Mouse (Mus musculus) liver, embryonic 14.5 days (tissue): ENCODE results near the gene Slc3a2. TPM values are rescaled to one million over a fixed set of nuclear protein-coding genes. Genes with fewer than 3 reads are reported as not detected.

Experiments
- ATAC-seq: fragments of 200-750 bp; cut with Nextera tagmentation; 2 replicates; pipeline ENCODE4 v1.8.0; 2017; ENCODE audit warnings: moderate number of reproducible peaks, mild to moderate bottlenecking, moderate library complexity; ENCODE audit not compliant: insufficient read depth
- DNase-seq, 3 experiments: peaks; one replicate each; pipeline ENCODE4 v3.0.0-alpha.2; 2012 to 2013; ENCODE audit warnings: low read depth in 3 of 3, low spot score in 3 of 3
- H3K27ac ChIP-seq: fragments of 300-500 bp; sonication (generic); 2 replicates; pipeline ENCODE4 v1.5.1; 2014; ENCODE audit warnings: moderate library complexity, mild to moderate bottlenecking, control low read depth, inconsistent platforms
- H3K27me3 ChIP-seq: fragments of 300-500 bp; sonication (generic); 2 replicates; pipeline ENCODE4 v1.6.1; 2014; ENCODE audit warnings: mild to moderate bottlenecking, low read length, moderate library complexity; ENCODE audit not compliant: control insufficient read depth, insufficient read depth
- H3K36me3 ChIP-seq: fragments of 300-500 bp; sonication (generic); replicated peaks from 2 replicates; pipeline ENCODE4 v1.6.1; 2014; ENCODE audit warnings: low read depth; ENCODE audit not compliant: control insufficient read depth, insufficient read depth
- H3K4me1 ChIP-seq, 2 experiments: fragments of 200-500 bp in 1 of 2; fragments of 300-500 bp in 1 of 2; sonication (generic) in 1 of 2; replicated peaks; 2 replicates each; pipeline ENCODE4 v1.6.1; 2012 to 2014; ENCODE audit warnings: antibody characterized with exemption in 1 of 2, inconsistent platforms in 1 of 2, low read length in 1 of 2; ENCODE audit not compliant: control insufficient read depth in 2 of 2, insufficient read depth in 2 of 2
- H3K4me2 ChIP-seq: fragments of 300-500 bp; sonication (generic); 2 replicates; pipeline ENCODE4 v1.6.1; 2014; ENCODE audit warnings: low read depth, mild to moderate bottlenecking, control low read depth, moderate library complexity
- H3K4me3 ChIP-seq, 2 experiments: fragments of 200-500 bp in 1 of 2; fragments of 300-500 bp in 1 of 2; sonication (generic) in 1 of 2; 2 replicates each; pipeline ENCODE4 v1.5.1; 2012 to 2014; ENCODE audit warnings: low read depth in 2 of 2, low read length in 2 of 2, mild to moderate bottlenecking in 2 of 2, control low read depth in 1 of 2, inconsistent platforms in 1 of 2, moderate library complexity in 1 of 2; ENCODE audit not compliant: insufficient read depth in 1 of 2
- H3K9ac ChIP-seq: fragments of 300-500 bp; sonication (generic); replicated peaks from 2 replicates; pipeline ENCODE4 v1.6.1; 2014; ENCODE audit warnings: mild to moderate bottlenecking, control low read depth, moderate library complexity
- H3K9me3 ChIP-seq: fragments of 300-500 bp; sonication (generic); 2 replicates; pipeline ENCODE4 v1.6.1; 2016; ENCODE audit warnings: low read length, mixed read lengths; ENCODE audit not compliant: control insufficient read depth
- CTCF ChIP-seq: IDR thresholded peaks from 2 replicates; pipeline ENCODE4 v1.5.1; 2016; ENCODE audit warnings: antibody characterized with exemption, low read depth, control low read depth
- EP300 ChIP-seq: IDR thresholded peaks from 2 replicates; pipeline ENCODE4 v1.6.1; 2016; ENCODE audit warnings: antibody characterized with exemption, low read depth
- WGBS: fragments of 180-500 bp; shearing (Covaris S2); extraction: QIAGEN DNeasy Blood & Tissue Kit; methylation state at CpG from one replicate; pipeline ENCODE4 v1.1.7; 2014; ENCODE audit not compliant: insufficient replicate concordance; 5-methylcytosine and 5-hydroxymethylcytosine counted together
- polyA plus RNA-seq, 2 experiments: library from polyadenylated mRNA; depleted of rRNA in 1 of 2; stranded (reverse) in 1 of 2; unstranded in 1 of 2; fragments of >200 nt; fragmentation: Nextera tagmentation in 1 of 2; extraction: Ambion mirVana in 1 of 2; gene quantifications; 2 replicates each; pipeline versions ENCODE4 v1.2.1 to v1.2.3; 2012 to 2014

Gene Slc3a2
- polyA plus RNA-seq, 2 experiments = 82.2 to 89.1 TPM

- no peak for DNase-seq
- Histone ChIP-seq H3K4me1 (peaks cover 3 to 14% of the 10 kb centered on the region in 2 experiments; a peak in 3 of 4 replicates), H3K27me3 (no peaks in the 10 kb centered on the region), H3K27ac (peak overlapping the region; percentile 25), H3K4me3 (no peak overlapping the region), H3K4me2 (no peak overlapping the region), H3K9me3 (no peaks in the 10 kb centered on the region), H3K36me3 (peaks cover 34% of the 10 kb centered on the region), H3K9ac (no peak overlapping the region)
- WGBS = 10% methylated on average over 5 of the region's 5 CpGs
- ATAC-seq = no peak
- TF ChIP-seq CTCF (no peak), EP300 (no peak)
Observed at GRCm38 (mm10) chr19:8727495-8728114, 4.4 kb upstream of the Slc3a2 start.

GRCm38 (mm10) chr19:8726609-8727390 is 3.6 kb upstream of the Slc3a2 start:
- Histone ChIP-seq H3K9ac (no peak overlapping the region; the same call in 1 of the 2 replicates), H3K9me3 (no peaks in the 10 kb centered on the region), H3K4me1 (peaks cover 7 to 19% of the 10 kb centered on the region in 2 experiments), H3K27me3 (no peaks in the 10 kb centered on the region), H3K4me3 (no peak overlapping the region), H3K36me3 (peaks cover 34% of the 10 kb centered on the region), H3K27ac (0 out of 2 replicates have a peak overlapping the region, but pooled peaks have one; percentile 12), H3K4me2 (peak overlapping the region; percentile 87; the same call in 1 of the 2 replicates)
- no peak; the same call in 1 of the 2 replicates for TF ChIP-seq EP300
- no peak for TF ChIP-seq CTCF
- DNase-seq (no peak), ATAC-seq (no peak)
- WGBS = 11% methylated on average over 3 of the region's 3 CpGs

GRCm38 (mm10) chr19:8725081-8725613 is 2.0 kb upstream of the Slc3a2 start:
- TF ChIP-seq EP300 = no peak
- no peak for TF ChIP-seq CTCF
- Histone ChIP-seq H3K9ac (peak overlapping the region; percentile 100), H3K27me3 (no peaks in the 10 kb centered on the region), H3K4me2 (peak overlapping the region; percentile 87), H3K36me3 (peaks cover 34% of the 10 kb centered on the region), H3K4me3 (peak overlapping the region; percentile 97 to 98), H3K27ac (peak overlapping the region; percentile 96), H3K9me3 (no peaks in the 10 kb centered on the region), H3K4me1 (peaks cover 16 to 26% of the 10 kb centered on the region in 2 experiments)
- DNase-seq (no peak), ATAC-seq (no peak)
- 18% methylated on average over 4 of the region's 4 CpGs for WGBS

GRCm38 (mm10) chr19:8724392-8724791 is 1.2 kb upstream of the Slc3a2 start:
- H3K9me3 ChIP-seq = no peaks in the 10 kb centered on the region
- H3K27ac ChIP-seq = peak overlapping the region; percentile 96
- peak overlapping the region; percentile 87 for H3K4me2 ChIP-seq
- H3K4me1 ChIP-seq = peaks cover 16 to 26% of the 10 kb centered on the region in 2 experiments
- peaks cover 34% of the 10 kb centered on the region for H3K36me3 ChIP-seq
- no peak for DNase-seq
- H3K4me3 ChIP-seq = peak overlapping the region; percentile 97 to 98
- H3K9ac ChIP-seq = peak overlapping the region; percentile 100
- no peak for TF ChIP-seq CTCF
- TF ChIP-seq EP300 = no peak
- no peaks in the 10 kb centered on the region for H3K27me3 ChIP-seq
- 0% methylated on average over 2 of the region's 2 CpGs for WGBS
- no peak for ATAC-seq
